Mouse (Mus musculus): Measurements from ENCODE around the gene Mcpt8. TPM values are rescaled to one million over a fixed set of nuclear protein-coding genes. Genes with fewer than 3 reads are reported as not detected.
"Not testable (repeated sequence)": the region's sequence is repeated elsewhere in the genome, so short reads cannot be mapped to it uniquely, and the experiment has no call there.

The Mcpt8 gene
- total RNA-seq (2021), result not detected
- long read RNA-seq, experiment 1, result 0 reads
- long read RNA-seq, experiment 2, result 0 reads

- no peak for DNase-seq (ENCODE audit: low spot score in 2 of 2)
These were observed at the start of gene Mcpt8 for GRCm38 (mm10) chr14:56085167-56085566. Gene Mcpt8 (minus strand): TSS chr14:56085273.

GRCm38 (mm10) chr14:56133675-56134074, 48.6 kb upstream of the Mcpt8 start:
- DNase-seq (ENCODE audit: low spot score in 2 of 2), result not testable (repeated sequence)

DNA sequence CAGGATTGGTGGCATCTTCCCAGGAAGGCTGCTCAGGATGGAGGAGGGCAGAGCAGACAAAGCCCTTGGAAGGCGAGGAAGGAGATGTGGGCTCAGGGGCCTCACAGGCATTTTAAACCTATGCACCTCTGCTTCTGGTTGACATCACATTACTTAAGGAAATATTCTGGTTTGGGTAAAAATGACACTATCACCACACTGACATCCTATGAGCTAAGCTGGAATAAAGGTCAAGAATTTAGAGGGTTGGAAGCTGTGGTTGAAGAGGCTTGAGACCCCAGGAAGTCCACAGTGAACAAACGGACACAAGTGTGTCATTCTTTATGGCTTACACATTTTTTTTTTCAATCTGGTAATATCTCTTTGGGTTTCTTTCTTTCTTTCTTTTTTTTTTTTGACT, 47.4 kb upstream of the Mcpt8 start, which contains the start of gene Gzmd:
Gzmd (minus strand) TSS at position 101 of the 400 bp plus-strand sequence.
- not testable (repeated sequence) for DNase-seq (ENCODE audit: low spot score in 2 of 2)

GRCm38 (mm10) chr14:56128341-56128740, 43.3 kb upstream of the Mcpt8 start:
- DNase-seq (ENCODE audit: low spot score in 2 of 2), result no peak

DNA sequence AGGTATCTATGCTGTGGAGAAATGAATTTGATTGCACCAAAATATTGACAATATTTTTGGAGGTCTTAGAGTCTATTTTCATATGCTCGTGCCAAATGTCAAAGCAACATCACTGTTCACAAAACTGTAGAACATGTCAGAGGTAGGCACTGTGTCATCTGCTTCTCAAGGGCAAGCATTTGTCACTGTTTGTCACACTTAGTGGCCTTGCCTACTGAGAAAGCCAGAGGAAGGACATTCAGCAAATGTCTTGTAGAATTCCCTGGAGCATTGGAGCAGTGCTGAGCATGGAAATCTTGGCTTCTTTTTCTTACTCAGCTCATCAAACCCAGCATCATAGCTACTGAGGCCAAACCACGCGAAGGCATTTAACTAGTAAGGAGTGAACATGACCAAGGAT, 38.4 kb upstream of the Mcpt8 start:
- DNase-seq (ENCODE audit: low spot score in 2 of 2), result no peak

- no peak for DNase-seq (ENCODE audit: low spot score in 2 of 2)
These were observed 35.5 kb upstream of the Mcpt8 start, which contains the start of gene Gzme for GRCm38 (mm10) chr14:56120525-56120924. Gene Gzme (minus strand): TSS chr14:56120625.

GRCm38 (mm10) chr14:56115531-56116310, 30.6 kb upstream of the Mcpt8 start:
- not testable (repeated sequence) for DNase-seq (ENCODE audit: low spot score in 2 of 2)

DNA sequence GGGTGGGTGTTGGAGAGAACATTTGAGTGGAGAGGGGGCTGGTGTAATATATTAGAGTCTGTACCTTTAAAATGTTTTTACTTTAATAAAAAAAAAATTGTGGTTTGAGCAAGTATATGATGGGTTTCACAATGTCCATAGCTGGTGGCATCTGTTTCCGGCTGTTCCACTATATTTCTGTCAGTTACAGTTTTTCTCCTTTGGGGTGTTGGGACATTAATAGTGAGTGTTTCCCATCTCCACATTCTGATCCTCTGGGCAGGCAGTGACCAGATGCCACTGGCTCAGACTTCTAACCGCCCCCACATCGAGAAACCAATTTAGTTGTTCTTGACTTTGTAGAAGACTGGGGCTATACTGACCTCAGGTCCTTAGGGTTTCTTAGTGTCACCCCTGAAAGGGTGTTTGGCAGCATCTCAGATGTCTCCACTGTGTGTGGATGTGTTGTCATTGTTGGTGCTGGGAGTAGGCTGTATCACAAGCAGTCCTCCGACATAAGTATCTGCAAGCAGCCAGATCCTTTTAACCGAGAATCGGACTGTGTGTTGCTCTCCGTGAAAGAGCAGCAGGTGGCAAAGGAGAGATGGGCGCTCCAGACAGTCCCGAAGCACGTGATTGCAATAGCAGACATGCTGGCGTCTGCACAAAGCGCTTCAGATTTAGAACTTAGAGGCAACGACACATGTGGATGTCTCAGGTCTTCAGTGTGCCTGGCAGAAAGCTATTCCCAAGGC, 20.5 kb upstream of the Mcpt8 start:
- no peak for DNase-seq (ENCODE audit: low spot score in 2 of 2)

- DNase-seq (ENCODE audit: low spot score in 2 of 2), result no peak
These were observed 19.9 kb upstream of the Mcpt8 start for GRCm38 (mm10) chr14:56105016-56105415.

- no peak for DNase-seq (ENCODE audit: low spot score in 2 of 2)
These were observed 18.4 kb upstream of the Mcpt8 start for GRCm38 (mm10) chr14:56103452-56103851.

DNA sequence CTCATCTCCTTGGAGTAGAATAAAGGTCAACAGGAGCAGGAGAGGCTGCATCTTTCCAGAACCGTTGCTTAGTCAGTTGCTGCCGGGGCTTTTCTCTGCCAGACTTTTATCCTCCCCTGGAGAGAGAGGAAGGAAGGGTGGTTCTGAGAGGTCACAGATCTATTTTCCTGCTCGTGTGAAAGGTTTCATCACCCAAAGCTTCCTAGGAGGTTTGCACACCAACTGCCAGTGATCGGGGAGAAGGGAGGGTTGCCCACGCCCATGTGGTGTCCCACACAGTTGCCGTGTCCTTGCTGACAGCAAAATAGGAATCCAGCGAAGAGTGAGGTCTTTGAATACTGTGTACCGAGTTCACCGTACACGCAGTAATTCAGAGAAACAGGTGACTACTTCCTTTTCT, 17.3 kb upstream of the Mcpt8 start, which contains the start of gene Ctsg:
Ctsg (minus strand) TSS at position 189 of the 400 bp plus-strand sequence.
- no peak for DNase-seq (ENCODE audit: low spot score in 2 of 2)

- no peak for DNase-seq (ENCODE audit: low spot score in 2 of 2)
These were observed 13.9 kb upstream of the Mcpt8 start for GRCm38 (mm10) chr14:56098940-56099339.

- DNase-seq (ENCODE audit: low spot score in 2 of 2), result no peak
These were observed 12.5 kb upstream of the Mcpt8 start for GRCm38 (mm10) chr14:56097597-56097996.

DNA sequence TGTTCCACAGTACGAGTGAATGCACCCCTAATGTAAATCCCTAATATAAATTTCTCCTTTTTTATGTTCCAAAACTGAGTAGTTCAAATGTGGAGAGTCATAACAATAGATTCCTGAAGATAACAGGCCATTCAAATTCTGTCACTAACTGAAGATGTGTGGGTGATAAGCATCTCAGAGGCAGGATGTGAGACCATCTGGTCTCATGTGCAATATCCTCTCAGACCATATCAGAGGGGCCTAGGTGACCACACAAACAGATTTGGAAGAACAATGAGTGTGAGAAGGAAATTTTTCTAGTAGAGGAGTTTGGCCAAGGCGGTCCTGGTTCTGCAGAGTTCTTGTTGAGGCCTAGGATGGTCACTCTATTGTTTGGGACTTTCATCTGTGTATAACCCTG, 8.3 kb upstream of the Mcpt8 start:
- no peak for DNase-seq (ENCODE audit: low spot score in 2 of 2)

GRCm38 (mm10) chr14:56086711-56087110, 1.6 kb upstream of the Mcpt8 start:
- DNase-seq (ENCODE audit: low spot score in 2 of 2), result no peak

- DNase-seq (ENCODE audit: low spot score in 2 of 2), result no peak
These were observed 3.1 kb downstream of the Mcpt8 start for GRCm38 (mm10) chr14:56082016-56082415.

DNA sequence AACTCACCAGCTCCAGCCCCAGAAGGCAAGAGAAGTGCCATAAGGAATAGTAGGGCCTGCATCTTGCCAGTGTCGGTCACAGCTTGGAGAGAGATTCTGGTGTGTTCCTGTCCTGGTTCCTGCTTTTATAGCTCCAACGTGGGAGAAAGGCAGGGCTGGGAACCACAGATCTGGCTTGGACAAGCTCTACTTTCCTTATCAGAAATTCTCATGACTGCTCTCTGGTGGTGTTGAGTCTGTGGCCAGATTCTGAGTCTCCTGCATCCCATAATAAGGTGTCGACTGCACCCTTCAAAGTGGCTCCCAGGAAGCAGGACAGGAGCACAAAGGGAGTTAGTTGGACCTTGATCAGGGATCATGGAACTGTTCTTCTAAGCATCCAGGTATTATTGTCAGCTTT, 22.9 kb downstream of the Mcpt8 start, which contains the start of gene Mcpt4:
Mcpt4 (minus strand) TSS at position 101 of the 400 bp plus-strand sequence.
- DNase-seq (ENCODE audit: low spot score in 2 of 2), result not testable (repeated sequence)

DNA sequence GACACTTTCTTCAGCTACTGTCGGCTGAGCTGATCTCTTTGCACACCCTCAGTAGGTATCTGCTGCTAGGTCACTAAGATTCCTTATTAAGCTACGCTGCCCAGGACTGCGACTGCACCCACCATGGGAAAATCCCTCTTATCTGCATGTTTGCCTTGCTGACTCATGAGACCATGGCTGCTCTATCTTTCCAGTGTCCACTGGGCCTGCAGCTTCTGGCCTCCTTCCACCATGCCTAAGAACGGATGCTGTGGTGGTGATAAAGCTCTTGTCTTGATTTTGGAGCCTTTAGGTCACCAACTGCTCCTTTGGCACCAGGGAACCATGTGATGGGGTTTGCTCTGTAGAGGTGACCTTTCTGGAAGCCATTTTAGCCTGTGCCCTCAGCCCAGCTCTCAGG, 27.4 kb downstream of the Mcpt8 start:
- no peak for DNase-seq (ENCODE audit: low spot score in 2 of 2)

DNA sequence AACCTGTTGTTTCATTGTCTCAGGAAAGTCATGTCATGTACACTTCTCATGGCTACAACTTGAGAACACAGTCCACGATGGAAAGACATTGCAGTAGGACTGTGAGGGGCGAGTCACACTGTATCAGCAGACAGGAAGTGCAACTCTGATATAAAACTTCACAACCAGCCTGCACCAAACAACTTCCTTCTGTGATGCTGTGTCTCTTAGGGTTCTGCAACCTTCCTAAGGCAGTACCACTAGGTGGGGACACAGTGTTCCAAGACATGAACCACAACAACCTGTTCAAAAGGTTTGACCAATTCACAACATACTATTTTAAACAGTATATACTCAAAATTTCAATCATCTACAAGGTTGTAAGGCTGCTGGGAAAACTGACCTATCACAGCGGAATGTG, 29.7 kb downstream of the Mcpt8 start:
- no peak for DNase-seq (ENCODE audit: low spot score in 2 of 2)

DNA sequence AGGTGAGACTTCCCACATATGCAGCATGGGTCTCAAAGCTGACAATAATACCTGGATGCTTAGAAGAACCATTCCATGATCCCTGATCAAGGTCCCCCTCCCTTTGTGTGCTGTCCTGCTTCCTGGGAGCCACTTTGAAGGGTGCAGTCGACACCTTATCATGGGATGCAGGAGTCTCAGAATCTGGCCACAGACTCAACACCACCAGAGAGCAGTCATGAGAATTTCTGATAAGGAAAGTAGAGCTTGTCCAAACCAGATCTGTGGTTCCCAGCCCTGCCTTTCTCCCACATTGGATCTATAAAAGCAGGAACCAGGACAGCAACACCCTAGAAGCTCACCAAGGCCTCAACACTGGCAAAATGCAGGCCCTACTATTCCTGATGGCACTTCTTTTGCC, 43.3 kb downstream of the Mcpt8 start, which contains the start of gene Mcpt2:
Mcpt2 (plus strand) TSS at position 250 of the 400 bp plus-strand sequence.
- not testable (repeated sequence) for DNase-seq (ENCODE audit: low spot score in 2 of 2)

DNA sequence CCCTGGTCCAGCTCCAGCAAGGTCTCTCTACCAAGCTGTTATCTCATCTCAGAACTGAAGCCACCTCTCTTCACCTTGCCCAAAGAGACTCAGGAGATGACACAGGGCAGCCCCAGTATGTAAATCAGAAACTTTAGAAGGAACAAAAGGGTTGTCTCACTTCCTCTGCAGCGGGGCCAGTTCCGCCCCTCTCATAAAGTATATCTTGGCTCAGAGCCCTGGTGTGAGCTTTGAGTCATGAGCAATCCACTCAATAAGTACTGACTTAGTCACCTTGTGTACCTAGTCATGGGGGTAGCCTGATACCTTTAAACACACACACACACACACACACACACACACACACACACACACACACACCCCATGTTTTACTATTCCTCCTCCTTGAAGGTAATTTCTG, 50.6 kb downstream of the Mcpt8 start:
- DNase-seq (ENCODE audit: low spot score in 2 of 2), result no peak
